Mouse (Mus musculus) embryo, embryonic 10.5 days (tissue): ENCODE results near the gene Adpgk.

Experiments
- DNase-seq: peaks from one replicate; pipeline ENCODE4 v3.0.0-alpha.2; 2015; ENCODE audit warnings: low spot score

The Adpgk gene

DNA sequence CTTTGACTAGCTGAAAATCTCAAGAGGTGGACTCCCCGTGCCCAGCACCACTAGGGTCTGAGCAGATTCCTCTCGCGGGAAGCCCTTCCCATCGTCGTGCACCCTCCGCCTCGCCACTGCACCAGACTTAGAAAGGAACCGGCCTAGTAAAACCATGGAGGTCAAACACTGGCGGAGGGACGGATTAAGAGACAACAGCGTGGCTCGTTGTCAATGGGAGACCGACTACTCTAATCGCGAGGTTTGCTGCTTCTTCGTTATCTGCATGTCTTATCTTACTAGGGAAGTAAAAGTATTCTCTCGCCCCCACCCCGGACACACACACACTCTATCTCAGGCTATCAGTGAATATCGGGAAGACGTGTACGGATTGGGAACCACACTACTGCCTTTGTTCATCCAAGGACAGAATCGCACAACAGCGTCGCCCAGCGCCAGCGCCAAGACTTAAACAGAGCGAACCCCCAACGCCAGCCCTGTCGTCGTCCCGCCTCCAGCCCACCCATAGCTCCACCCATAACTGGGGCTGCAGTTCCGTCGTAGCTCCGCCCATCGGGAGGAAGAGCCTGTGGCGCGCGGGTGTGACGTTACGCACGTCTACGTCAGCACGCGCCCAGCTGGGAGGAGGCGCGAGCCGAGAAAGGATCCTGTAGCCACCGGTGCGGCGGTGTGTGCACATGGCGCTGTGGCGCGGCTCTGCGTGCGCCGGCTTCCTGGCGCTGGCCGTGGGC lies at the start of gene Adpgk:
Adpgk (plus strand) TSS at position 602 of the 731 bp plus-strand sequence.
- peak; percentile 99 for DNase-seq

DNA sequence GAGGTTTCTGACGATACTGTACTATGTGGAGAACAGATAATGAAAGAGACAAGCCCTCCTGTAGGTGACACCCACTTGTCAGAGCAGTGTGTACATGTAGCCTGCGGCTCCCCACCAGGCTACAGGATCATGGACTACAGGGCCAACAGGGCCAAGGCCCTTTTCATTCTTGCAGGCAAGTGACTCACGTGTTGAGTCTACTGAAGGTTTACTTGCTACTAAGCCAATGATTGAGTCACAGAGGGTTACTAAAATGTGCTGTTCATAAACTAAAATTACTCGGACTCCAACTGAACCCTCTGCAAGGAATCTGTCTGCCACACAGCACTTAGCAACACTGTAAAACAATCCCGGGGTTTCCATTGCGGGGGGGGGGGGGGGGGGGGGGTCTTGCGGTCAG lies 46.2 kb upstream of the Adpgk start:
- no peak for DNase-seq

DNA sequence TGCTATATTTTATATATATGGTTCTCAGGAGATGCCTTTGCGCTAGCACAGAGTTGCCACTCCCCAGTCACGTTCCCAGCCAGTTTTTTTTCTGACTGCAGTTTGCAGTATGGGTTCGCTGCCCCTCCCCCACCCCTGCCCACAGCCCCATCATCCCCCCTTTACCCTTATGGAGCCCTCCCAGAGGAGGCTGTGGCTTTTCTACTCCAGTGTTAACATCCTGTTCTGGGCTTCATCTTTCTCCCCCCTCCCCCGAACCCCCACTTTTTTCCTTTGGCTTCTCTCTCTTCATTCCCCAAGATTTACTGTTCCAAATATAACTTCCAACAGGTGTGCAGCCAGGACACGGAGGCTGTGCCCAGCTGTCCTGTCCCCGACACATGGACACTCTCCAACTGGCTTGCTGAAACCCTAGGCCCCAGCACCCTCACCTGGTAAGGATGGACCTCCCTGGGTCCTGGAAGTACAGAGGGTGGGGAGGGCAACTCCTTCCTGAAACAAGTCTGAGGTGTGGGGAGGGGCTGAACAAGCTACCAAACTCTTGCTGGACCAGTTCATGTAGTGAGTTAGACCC lies 44.8 kb upstream of the Adpgk start:
- no peak for DNase-seq

DNA sequence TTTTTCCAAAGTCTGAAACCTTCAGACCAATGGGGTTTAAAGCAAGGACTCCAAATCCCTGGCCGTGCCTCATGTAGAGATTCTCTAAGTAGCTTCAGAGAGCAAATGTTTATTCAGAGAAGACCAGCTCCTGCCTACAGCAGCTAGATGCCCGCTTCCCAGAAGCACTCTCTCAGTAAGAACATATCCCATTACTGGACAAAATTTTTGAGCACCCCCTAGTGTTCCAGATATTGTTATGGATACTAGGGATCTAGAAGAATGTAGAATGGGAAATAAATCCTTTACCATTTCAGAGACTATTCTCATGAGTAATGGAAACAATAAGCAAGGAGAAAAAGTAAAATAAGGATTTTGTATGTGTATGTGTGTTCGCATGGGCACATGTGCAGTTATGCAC lies 42.0 kb upstream of the Adpgk start:
- DNase-seq: no peak

DNA sequence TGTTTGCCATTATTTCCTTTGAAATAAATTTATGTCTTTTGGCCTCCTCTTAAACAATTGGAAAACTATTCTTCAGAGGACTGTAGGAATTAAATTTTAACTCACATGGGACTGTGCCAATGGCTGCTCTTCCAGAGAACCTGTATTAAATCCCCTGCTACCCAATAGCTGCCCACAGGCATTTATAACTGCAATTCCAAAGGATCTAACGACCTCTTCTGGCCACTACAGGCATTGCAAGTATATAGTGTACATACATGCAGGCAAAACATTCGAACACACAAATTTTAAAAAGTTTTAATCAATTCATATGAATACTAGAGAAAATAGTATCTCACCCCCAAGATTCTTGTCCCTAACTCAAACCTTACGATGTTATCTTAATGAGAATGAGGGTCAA lies 41.1 kb upstream of the Adpgk start:
- no peak for DNase-seq

DNA sequence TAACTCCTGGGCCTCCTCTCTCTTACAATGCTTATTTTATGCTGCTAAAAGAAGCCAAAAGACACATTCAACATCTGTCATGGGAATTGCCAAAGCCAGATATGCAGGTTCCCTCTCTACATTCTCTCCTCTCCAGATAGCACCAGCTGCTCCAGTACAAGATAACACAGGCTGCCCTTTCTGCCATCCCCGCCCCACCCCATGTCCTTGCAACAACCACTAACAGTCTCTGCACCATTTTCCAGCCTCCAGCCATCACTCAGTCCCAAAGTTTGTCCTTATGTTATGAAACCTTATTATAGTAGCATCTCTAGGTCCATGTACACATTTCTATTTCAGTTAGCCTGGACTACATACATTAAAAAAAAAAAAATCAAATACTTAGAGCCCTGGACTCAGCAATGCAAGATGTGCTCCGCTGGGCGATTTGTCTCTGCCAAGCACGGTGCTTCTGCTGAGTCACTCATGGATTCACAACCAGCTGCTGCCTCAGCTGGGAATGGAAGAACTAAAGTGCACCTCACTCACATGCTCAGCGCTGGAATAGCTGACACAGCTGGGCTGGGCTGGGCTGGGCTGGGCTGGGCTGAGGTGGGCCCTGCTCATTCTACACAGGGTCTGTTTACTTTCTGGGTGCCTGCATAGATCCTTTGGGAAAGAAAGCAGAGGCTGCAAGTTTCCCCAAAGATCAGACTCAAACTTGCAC lies 36.5 kb upstream of the Adpgk start:
- no peak for DNase-seq

DNA sequence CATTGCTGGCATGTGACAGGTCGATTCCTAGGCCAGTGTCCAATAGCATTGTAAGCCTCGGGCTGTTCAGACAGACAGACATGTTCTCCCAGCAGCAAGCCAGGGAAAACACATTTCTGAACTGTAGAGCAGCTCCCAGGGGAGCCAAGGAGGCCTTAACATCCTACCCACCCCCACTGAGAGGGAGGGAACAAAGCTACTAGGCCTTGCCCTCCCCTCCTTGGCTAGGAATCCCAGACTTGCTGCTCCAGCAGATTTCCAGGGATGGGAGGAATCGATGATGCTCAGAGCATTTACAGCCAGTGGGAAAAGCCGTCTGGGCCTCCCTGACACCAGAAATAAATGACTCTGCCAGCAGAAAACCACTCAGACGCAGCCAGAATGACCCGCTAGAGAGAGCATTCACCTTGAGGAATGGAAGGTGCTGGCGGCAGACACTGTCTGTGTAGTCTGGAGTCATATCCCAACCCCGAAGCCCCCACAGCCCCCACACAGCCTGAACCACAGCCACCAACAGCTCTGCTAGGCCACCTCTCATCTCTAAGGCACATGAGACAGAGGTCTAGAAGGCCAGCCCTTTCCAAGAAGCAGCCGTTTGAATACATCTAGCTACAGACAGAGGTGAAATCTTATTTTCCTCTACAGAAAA lies 31.4 kb upstream of the Adpgk start:
- DNase-seq: peak; percentile 27

DNA sequence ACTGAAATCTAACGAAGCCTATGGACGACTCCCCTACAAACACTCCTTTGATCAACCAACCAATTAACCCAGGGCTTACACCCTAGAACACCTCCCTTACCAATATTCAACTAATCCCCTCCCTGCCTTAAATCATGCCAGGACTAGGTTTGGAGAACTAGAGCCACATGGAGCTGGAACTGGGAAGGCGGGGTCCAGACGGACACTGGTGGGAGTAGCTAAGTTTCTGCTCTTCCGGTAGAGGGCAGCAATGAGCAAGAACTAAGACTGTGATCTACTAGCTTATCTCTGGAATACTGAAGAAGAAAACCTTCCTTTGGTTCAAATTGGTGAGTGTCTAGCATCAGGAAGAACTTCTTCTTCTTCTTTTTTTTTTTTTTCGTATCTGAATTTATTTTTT lies 25.0 kb upstream of the Adpgk start:
- no peak for DNase-seq

DNA sequence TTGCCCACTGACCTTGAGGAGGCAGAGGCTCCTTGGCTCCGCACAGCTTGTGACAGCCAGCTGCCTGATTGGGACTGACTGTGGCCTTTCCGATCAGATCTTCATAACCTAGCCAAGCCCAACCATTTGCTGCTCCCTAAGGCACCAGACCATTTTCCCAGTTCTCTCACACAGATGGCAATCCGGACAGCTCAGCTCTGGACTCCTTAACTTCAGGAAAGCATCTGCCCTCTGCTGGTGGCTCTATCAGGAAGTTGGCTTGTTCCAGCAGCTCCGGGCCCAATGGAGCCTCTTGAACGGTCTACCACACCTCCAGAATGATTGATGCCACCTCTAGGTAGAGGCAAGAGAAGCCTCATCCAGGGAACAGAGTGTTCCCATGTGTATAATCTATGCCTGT lies 21.6 kb upstream of the Adpgk start:
- DNase-seq: peak; percentile 86

DNA sequence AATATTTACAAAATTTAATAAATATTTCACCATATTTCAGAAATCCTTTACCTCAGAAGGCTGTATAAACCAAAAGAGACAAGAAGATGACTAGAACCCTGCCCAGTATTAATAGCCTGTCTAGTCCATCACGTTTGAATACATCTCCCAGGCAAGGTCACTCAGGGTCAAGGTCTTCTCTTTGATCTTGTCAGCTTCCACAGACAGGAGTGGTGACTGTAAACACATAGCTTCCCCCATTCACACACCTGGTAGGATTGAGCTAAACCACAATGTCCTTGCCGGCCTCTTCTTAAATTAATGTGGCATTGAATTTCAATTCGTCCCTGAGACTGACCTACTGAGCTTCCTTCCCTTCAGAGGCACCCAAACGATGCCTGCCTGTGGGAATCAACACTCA lies 20.3 kb upstream of the Adpgk start:
- no peak for DNase-seq

DNA sequence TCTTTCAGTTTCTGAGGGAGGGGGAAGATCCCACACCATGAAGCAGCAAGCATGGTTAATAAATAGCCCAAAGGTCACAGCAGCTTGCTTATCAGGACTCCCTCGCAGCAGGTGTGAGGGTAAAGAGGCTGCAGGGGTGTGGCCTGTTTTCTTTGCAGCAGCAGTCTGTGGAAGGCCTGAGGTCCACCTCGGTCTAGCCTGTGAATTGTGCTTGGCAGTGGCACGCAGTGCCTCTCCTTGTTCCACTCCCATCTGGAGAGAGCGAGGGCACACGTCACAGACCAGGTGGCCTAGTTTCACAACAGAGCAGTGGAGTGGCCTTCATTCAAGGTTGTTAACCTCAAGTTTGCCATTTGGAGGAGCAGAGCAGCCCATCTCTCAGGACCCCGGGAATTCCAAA lies 19.6 kb upstream of the Adpgk start:
- no peak for DNase-seq

DNA sequence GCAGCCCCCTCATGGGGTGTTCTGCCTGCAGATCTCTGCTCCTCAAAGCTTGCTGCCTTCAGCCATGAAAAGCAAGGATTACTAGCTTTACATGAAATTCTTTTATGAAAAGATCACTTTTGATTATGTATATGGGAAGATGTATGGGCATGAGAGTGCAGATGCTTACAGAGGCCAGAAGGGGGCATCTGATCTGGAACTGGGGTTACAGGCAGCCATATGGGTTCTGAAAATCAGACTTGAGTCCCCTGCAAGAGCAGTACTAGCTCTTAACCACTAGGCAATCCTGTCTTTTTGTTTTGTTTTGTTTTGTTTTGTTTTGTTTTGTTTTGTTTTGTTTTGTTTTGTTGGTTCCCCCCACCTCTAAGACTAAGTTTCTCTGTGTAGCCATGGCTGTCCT lies 18.2 kb upstream of the Adpgk start:
- DNase-seq: no peak

DNA sequence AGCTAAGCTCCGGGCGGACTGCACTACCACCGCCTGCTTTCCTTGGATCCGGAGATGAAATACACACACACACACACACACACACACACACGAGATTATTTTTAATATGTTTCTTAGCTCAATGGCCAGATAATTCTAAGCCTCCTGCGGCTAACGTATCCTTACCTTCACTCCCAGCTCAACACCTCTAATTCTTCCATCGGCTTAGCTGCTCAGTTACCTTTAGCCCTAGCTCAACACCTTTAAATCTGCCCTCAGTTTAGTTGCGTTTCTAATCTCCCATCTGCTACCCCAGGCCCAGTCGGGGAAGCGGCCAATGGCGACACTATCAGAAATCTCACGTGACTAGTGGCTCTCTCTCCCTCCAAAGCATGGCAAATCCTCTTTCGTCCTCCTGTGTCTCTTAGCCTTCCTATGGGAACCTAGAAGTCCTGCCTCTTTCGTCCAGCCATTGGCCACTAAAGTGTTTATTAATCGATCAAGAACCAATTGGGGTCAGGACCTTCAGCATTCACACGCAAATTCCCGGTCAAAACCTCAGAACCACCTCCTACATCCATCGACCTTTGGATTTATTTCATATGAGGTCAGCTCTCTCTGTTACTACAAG lies 16.4 kb upstream of the Adpgk start:
- no peak for DNase-seq

DNA sequence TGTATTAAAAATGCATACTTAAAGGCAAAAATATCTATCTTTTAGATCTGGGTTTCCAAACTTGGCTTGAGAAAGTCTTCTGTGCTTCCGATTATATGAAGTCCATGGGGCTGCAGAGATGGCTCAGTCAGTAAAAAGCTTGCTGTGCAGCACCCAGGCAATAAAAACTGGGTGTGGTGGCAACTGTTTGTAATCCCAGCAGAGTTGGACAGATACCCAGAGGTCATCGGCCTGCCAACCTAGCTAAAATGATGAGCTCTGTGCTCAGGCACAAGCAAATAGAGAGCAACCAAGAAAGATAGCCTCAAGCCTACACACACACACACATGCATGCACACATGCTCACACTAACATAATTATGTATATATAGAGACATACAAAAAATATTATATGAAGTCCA lies 13.2 kb upstream of the Adpgk start:
- DNase-seq: no peak

DNA sequence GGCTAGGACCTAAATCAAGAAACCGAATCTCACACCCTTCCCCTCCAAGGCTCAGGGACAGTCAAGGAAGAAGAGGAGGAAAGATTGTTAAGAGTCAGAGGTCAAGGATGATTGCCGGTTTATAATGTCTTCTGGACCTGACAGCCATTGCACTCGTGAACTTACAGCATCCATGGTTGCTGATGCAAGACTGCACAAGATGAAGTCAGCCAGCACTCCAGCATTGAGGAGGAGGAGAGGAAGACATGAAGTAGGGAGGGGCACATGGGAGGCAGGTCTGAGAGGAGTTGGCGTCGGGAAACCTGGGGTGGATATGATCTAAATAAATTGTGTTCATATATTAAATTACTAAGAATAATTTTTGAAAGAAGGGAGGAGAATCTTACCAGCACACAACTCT lies 12.7 kb upstream of the Adpgk start:
- no peak for DNase-seq

DNA sequence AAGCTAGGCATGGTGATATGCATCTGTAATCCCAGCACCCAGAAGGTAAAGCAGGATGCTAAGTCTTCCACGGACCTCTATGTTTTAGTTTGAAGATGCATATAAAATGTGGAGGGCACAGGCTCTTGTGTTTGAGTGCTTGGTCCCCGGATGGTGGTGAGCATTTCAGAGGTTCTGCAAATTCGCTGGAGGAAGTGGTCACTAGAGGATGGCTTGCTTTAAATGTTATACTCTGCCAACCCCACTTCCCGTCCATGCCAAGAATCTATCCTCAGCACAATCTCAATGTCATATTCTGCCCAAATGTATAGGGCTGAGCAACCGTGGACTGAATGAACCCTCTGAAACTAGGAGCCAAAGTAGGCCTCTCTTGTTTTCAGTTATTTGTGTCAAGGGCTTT lies 10.5 kb upstream of the Adpgk start:
- DNase-seq: no peak

DNA sequence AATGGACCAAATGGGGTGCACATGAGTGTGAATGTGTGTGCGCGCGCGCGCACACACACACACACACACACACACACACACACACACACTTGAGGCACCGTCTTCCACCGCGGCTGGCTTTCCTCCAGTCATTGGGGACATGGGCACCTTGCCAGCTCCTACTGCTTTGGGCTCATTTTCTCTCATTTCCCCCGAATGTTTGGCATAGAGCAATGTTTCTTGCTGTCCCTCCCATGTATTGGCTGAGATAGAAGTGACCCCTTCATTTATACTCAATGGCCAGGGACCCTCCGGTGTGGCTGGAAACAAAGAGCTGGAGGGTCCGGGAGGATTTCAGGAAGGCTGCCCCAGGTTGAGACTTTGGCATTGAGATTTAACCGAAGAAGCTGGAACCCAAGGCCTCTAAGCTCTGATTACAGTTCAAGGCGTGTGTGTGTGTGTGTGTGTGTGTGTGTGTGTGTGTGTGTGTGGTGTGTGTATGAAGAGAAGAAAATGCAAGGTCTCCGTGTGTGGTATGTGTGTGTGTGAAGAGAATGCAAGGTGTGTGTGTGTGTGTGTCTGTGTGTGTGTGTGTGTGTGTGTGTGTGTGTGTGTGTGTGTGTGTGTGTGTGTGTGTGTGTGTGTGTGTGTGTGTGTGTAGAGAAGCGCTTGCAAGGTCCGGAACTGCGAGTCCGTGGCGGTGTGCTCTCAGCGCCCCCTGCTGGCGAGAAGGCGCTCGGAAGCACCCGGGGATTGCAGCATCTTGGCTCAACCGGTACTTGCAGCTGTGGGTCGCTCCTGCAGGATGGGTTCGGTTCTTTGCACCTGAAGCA lies 9.3 kb upstream of the Adpgk start:
- peak; percentile 81 for DNase-seq

DNA sequence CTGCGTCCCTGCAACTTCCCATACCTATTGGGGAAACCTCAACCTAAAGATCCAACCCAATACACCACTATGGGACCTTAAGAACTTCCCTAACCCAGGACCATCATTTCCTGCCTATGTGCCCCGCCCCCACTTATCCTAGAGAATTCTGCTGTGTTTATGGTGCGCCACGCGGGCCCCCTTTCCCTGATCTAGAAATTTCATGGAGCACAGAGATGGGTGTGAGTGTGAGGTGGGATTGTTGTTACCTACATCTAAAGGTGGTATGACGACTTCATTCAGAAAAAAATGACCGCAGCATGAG lies 8.7 kb upstream of the Adpgk start:
- DNase-seq: no peak

DNA sequence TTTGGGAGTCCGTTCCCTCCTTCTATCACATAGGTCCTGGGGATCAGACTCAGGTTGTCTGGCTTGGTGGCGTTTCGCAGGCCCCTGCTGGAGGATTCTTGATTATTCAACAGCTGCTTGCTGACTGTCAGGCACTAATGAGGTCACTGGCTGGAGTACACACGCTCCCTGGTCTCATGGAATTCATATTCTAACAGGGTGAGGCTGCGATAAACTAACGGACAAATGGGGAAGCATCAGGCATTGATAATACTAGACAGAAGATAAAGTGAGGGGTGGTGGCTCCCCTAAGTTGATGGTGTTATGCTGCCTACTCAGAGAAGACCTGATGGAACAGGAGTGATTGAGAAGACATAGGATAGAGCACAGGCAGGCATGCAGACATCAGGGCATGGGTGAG lies 5.7 kb upstream of the Adpgk start:
- peak; percentile 15 for DNase-seq

DNA sequence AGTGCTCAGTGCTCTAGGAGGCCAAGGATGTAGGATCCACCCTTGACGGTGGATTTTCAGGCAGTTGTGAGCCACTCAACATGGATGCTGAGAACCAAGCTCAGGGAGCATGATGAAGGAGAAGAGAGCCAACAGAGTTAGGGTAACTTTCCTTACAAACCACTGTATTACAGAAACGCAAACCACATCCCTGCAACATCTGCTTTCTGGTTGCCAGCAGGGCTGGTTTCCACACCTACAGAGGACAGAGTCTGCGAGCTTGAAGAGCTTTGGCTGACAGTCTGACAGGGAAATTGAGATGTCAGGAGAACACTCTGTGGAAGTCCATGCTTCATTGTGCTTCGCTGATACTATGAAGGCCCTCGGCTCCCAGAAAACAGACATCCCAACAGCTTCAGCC lies 3.3 kb upstream of the Adpgk start:
- no peak for DNase-seq

DNA sequence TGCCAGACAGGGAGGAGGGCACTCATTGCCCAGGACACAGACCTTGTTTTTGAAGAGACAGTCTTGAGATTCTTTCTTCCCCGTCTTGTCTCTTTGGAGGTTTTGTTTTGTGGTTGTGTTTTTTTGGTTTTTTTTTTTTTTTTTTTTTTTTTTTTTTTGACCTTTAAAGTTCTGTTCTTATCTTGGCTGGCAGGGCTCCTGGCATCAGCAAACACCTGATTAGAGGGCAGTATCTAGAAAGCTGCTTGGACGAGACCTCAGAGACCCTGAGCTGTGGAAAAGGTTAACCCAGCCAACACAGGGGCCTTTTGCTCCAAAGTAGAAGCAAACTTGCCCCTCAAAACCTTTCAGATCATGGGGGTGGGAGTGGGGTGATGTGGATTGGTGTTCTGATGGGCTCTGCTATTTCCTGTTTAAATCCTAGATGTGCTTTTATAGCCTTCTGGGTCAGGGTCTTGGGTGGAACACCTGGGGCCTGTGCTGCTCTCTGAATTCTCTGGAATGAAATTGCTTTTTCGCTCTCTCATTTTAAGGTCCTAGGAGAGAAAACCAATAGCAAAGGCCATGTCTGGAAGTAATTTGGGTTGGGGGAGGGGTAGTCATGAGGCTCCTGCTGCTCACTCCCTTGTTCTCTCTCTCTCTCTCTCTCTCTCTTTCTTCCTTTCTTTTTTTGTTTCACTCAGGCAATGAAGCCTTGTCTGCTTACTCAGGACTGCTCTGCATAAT lies 2.5 kb upstream of the Adpgk start:
- peak; percentile 87 for DNase-seq
